Mouse (Mus musculus): ENCODE measurements around the gene Dnah8.
A peak's percentile ranks its signal among the peaks of the same experiment; 100 is the strongest.

Gene Dnah8

DNA sequence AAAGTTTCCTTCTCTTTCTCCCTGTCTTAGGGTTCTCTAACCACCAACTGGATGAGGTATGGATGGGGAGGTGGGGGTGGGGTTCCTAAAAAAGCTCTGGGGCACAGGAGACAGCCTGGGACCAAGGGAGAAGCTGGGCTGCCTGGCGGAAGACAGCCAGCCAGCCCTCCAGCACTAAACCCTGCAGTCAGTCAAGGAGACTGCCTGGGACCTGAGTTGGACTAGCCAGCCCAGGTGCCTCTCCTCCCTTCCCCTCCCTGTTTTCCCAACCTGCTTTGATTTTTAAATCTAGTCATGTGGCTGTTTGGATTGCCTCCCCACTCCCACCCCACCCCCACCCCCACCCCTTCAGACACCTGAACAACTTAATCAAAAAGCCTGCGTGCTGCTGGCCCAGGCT is 256.8 kb downstream of the Dnah8 start:
- DNase-seq (ENCODE audit: low spot score): no peak

DNA sequence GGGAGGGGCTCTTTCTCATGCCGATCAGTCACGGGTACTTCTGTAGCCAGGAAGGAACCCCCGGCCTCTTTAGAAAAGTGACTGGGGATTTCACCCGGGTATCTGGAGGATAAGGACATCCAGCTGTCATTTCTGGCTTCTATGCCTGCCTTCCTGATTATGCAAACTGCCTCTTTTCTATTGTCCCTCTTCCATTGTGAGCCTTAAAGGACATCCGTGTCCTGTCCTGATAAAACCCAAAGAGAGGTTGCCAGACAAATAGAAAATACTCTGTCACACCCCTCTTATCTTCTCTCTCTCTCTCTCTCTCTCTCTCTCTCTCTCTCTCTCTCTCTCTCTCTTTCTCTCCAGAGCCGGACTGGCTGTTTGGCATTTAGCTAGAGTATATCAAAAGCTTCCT is 258.1 kb downstream of the Dnah8 start:
- no peak for DNase-seq (ENCODE audit: low spot score)

DNA sequence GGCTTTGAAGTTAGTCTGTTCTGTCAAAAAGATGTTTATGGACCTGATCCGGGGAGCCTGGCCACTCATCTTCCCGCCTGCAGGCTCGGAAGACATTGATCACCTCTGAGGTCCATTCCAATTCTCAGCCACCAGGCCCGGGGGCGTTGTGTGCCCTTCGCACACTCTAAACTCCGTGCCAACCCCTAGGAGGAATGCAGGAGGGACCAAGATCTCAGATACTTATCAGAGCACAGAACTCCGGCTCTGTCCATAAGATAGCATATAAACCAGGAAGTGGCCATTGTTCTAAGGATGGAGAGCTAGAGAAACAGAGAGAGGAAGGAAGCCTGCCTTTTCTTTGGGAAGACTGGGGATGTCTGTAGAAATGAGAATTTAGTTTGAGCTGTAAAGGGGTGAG is 259.4 kb downstream of the Dnah8 start:
- no peak for DNase-seq (ENCODE audit: low spot score)

DNA sequence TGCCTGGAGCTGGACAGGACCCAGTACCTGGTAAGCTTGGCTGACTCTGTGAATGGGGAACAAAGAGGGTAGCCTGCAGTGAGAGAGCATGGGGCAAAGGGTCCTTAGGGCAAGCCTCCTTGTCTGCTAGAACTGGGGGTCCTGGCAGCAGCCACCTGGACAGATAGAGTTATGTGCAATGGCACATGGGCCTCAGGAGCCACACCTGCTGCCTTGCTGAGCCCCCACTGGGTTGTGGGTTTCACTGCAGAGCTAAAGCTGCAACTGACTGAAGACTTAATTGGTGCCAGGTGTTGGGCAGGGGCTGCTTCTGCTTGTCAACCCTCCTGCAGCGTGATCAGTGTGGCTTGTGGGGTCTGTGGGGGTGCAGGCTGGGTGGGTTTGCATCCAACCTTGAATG is 267.9 kb downstream of the Dnah8 start:
- no peak for DNase-seq (ENCODE audit: low spot score)

DNA sequence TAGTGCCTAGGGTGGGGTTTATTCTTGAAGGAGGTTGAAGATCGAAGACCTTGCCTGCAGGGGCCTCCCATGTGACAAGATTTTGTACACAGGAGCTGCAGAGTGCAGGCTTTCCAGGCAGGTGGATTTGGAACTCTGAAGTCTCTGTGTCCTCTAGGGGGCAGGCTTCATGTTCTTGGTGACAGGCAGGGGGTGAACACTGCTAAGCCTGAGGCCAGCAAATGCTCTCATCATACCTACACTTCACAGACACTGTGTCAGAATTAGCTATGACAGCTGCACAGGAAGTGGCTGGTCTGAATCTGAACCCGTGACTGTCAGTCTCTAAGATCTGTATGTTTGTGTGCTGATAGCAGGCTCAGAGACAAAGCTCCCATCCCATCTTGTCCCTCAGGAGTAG is 268.6 kb downstream of the Dnah8 start:
- DNase-seq (ENCODE audit: low spot score): no peak

DNA sequence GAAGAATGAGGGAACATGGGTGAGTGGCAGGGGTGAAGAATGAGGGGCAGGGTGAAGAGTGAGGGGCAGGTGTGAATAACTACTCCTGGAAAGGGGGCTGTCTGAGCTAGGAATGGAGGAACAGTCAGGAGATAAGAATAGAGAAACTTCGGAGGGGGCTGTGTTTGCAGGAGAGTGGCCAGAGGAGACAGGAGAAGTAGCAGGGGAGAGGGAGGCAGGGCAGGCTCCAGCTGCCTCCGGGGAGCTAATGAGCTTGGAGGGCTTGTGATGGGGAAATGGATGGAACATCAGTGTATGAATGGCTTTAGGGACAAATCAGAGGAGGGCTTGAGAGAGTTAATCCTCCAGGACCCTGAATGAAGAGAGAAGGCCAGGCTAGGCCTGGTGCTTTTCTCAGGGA is 272.9 kb downstream of the Dnah8 start:
- no peak for DNase-seq (ENCODE audit: low spot score)

DNA sequence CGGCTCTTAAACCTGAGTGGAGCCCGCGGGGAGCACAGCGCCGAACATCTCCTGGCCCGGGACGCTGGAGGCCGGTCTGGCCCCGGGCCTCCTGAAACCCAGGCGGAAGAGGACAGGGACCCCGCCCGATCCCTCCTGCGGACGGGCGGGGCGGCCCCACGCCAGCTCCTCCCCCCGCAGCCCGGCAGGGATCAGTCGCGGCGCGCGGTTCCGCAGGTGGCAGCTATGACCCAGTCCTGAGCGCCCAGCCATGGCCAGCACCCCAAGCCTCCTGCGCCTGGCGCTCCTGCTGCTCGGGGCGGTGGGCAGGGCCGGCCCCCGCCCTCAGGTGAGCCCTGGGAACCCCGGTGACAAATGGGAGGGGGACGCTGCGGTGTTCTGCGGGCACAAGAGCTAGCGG is 277.5 kb downstream of the Dnah8 start, which contains the start of gene Glp1r:
TSS of gene Glp1r (plus strand) at position 191 of the 400 bp plus-strand sequence.
- no peak for DNase-seq (ENCODE audit: low spot score)

DNA sequence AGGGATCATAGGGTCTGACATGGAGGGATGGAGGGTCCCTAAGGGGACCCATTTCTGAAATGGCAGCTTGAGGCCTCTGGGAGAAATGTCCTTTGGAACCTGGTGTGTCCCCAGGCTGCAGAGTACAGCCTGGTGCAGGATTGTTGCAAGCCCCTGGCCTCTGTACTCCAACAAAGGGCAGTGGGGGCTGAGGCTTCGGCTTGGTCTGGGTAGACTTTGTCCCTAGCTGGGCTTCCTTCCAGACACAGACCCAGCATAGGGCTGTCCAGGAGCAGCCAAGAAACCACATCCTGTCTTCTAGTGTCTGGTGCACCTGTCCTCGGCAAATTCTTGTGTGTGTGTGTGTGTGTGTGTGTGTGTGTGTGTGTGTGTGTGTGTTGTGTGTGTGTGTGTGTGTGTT is 279.9 kb downstream of the Dnah8 start:
- no peak for DNase-seq (ENCODE audit: low spot score)

DNA sequence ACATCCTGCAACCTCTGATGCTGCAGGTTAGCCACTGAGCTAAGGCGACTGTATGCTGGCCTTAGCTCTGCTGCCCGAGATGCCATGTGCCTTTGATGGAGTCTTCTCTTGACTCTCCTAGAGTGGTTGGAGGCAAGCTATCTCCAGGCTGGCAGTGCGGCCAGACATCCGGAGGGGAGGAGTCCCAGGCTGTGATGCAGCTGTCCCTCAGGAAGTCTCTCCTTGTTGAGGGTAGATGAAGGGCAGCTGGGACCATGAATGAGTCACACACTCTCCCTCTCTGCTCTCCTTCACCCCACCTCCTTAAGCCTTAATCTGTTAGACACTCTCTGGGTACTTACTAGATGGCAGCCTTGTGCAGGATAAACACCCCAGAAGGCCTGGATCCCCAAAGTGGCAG is 283.4 kb downstream of the Dnah8 start:
- DNase-seq (ENCODE audit: low spot score): no peak

DNA sequence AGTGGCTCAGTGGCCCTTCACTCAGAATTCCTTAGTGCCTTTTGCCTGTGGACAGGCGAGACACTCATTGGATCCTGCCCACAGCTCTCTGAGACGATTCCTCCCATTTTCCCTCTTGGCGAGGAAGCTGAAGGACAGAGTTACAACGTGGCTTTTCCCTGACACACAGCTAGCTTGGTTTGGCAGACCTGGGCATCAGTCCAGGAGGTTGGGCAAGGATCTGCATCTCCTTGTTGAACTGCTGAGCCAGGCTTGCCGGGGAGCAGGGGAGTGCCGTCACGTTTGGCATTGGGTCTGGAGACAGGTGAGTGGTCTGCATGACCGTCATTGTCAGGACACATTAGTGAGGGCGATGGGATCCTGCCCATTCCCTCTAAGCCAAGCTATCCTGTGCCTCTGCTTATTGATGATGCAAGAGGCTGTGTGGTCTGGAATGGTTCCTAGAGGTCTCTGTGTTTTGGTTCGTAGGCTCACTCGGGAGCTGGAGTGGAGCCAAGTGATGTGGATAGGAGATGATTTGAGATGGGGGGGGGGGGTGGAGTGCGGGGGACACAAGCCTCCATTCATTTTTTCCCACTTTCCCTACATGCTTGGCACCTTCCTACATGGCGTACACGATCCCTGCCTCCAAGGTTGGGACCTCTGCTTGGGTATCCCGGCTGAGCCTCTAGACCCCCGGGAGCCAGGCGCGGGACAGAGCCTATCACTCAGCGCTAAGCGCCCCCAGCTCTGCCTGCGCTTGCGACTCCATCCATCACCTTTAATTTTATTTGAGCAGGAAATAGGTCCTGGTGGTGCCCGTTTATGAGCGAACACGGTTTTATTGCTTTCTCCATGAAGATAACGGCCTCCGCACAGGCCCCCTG is 286.9 kb downstream of the Dnah8 start:
- peak; percentile 18 for DNase-seq (ENCODE audit: low spot score)

DNA sequence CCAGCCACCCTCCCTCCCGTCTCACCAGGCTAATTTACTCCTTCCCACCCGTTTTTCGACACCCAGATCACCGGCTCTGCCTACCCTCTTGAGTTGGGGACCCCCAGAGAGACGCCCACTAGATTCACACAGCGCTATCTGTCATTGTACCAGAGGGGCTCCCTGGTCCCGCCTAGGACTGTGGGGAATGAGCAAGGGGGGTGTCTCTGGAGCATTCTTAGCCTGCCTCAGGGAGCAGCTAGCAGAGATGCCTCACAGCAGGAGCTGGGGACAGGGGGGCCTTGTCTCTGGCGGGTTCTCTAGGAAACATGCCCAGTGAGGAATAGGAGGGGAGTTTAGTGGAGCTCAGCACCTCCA is 287.6 kb downstream of the Dnah8 start:
- no peak for DNase-seq (ENCODE audit: low spot score)

DNA sequence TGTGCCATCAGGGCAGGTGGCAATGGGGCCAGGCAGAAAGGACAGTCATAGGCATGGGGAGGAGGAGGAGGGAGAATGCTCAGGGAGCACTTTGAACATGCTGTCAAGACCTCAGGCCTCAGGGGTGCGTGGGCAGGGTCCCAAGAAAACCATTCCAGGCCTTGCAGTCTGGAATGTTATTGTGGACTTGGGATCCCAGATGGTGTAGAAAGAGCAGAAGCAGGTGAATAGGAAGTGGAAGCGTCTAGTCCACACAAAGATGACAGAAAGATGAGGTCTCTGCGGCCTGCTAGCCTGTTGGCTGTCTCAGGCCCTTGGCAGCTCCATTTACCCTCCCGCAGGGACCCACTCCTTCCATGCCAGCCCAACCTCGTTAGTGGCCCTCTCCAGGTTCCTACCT is 288.4 kb downstream of the Dnah8 start:
- DNase-seq (ENCODE audit: low spot score): no peak

DNA sequence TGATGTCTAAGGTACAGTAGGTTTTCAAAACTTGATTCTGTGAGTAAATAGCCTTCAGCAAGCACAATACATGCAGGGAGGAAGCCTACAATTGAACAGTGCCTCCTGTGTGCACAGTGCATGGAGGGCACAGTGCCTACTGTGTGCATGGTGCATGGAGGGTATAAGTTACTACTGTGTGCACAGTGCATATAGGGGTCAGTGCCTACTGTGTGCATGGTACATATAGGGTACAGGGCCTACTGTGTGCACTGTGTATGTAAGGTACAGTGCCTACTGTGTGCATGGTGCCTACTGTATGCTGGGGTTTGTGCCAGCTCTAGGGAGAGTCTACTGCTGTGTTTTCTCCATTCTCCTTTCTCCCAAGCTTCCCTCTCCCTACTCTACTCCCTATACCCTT is 290.1 kb downstream of the Dnah8 start:
- DNase-seq (ENCODE audit: low spot score): no peak

DNA sequence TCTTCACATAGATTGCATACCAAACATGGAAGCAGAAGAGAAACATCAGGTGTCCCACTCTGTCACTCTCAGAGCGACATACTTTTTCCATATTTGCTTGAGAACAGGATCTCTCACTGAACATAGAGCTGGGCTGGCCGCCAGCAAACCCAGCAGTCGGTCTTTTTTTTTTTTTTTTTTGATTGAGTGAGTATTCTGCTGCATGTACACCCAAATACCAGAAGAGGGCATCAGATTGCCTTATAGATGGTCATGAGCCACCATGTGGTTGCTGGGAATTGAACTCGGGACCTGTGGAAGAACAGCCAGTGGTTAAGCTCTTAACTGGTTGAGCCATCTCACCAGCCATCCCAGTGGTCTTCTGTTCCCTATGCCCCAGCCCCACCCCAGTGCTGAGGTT is 299.4 kb downstream of the Dnah8 start:
- DNase-seq (ENCODE audit: low spot score): no peak
